Mouse (Mus musculus) splenic B cell, adult 2 months (primary cell): ENCODE data around the gene Ppp6r2.

Experiments used
- DNase-seq: peaks from one replicate; pipeline ENCODE4 v3.0.0-alpha.2; 2011; ENCODE audit warnings: low read depth, low spot score
- H3K27me3 ChIP-seq: 2 replicates; pipeline ENCODE4 v1.6.1; 2012; ENCODE audit warnings: mild to moderate bottlenecking, low read length, moderate library complexity, mixed read lengths; ENCODE audit not compliant: control insufficient read depth, poor library complexity, insufficient read depth, severe bottlenecking
- H3K36me3 ChIP-seq: 2 replicates; pipeline ENCODE4 v1.6.1; 2012; ENCODE audit warnings: mild to moderate bottlenecking, low read length, moderate library complexity, mixed read lengths; ENCODE audit not compliant: control insufficient read depth, poor library complexity, insufficient read depth, severe bottlenecking

Ppp6r2 gene

GRCm38 (mm10) chr15:89264485-89264884, 53.1 kb downstream of the Ppp6r2 start:
- no peak for DNase-seq
- H3K27me3 ChIP-seq = no peaks in the 10 kb centered on the region
- H3K36me3 ChIP-seq = peaks cover 6% of the 10 kb centered on the region

- Histone ChIP-seq H3K36me3 (peaks cover 2% of the 10 kb centered on the region; the same call in 1 of the 2 replicates), H3K27me3 (no peaks in the 10 kb centered on the region)
- DNase-seq = no peak
Observed at GRCm38 (mm10) chr15:89275497-89275896, 64.1 kb downstream of the Ppp6r2 start.

GRCm38 (mm10) chr15:89277366-89277765, 66.0 kb downstream of the Ppp6r2 start:
- peaks cover 3% of the 10 kb centered on the region; the same call in 1 of the 2 replicates for H3K36me3 ChIP-seq
- no peaks in the 10 kb centered on the region for H3K27me3 ChIP-seq
- DNase-seq = no peak

- no peak for DNase-seq
- Histone ChIP-seq H3K27me3 (no peaks in the 10 kb centered on the region), H3K36me3 (peaks cover 5% of the 10 kb centered on the region; the same call in 1 of the 2 replicates)
Observed at GRCm38 (mm10) chr15:89282546-89282945, 71.2 kb downstream of the Ppp6r2 start.

GRCm38 (mm10) chr15:89284094-89284493, 72.7 kb downstream of the Ppp6r2 start:
- H3K27me3 ChIP-seq = no peaks in the 10 kb centered on the region
- no peak for DNase-seq

GRCm38 (mm10) chr15:89285004-89285403, 73.7 kb downstream of the Ppp6r2 start:
- Histone ChIP-seq H3K36me3 (peaks cover 11% of the 10 kb centered on the region; the same call in 1 of the 2 replicates), H3K27me3 (no peaks in the 10 kb centered on the region)
- no peak for DNase-seq

More at GRCm38 (mm10) chr15:89284094-89284493, 72.7 kb downstream of the Ppp6r2 start:
- peaks cover 7% of the 10 kb centered on the region; the same call in 1 of the 2 replicates for H3K36me3 ChIP-seq

- DNase-seq = no peak
- peaks cover 11% of the 10 kb centered on the region; the same call in 1 of the 2 replicates for H3K36me3 ChIP-seq
- H3K27me3 ChIP-seq = no peaks in the 10 kb centered on the region
Observed at GRCm38 (mm10) chr15:89285478-89285877, 74.1 kb downstream of the Ppp6r2 start.

GRCm38 (mm10) chr15:89286114-89286513, 74.8 kb downstream of the Ppp6r2 start:
- H3K36me3 ChIP-seq = peaks cover 10% of the 10 kb centered on the region; the same call in 1 of the 2 replicates
- no peaks in the 10 kb centered on the region for H3K27me3 ChIP-seq
- DNase-seq = no peak

- no peak for DNase-seq
- H3K36me3 ChIP-seq = peaks cover 10% of the 10 kb centered on the region; the same call in 1 of the 2 replicates
- H3K27me3 ChIP-seq = no peaks in the 10 kb centered on the region
Observed at GRCm38 (mm10) chr15:89286582-89286981, 75.2 kb downstream of the Ppp6r2 start.

GRCm38 (mm10) chr15:89288227-89288767, 76.9 kb downstream of the Ppp6r2 start:
- DNase-seq = no peak
- H3K27me3 ChIP-seq = no peaks in the 10 kb centered on the region
- H3K36me3 ChIP-seq = peaks cover 10% of the 10 kb centered on the region; the same call in 1 of the 2 replicates

GRCm38 (mm10) chr15:89289455-89289854, 78.1 kb downstream of the Ppp6r2 start:
- Histone ChIP-seq H3K36me3 (peaks cover 6% of the 10 kb centered on the region; the same call in 1 of the 2 replicates), H3K27me3 (no peaks in the 10 kb centered on the region)
- no peak for DNase-seq

- no peak for DNase-seq
Observed at GRCm38 (mm10) chr15:89291521-89291920, 80.2 kb downstream of the Ppp6r2 start.

GRCm38 (mm10) chr15:89292795-89293194, 81.4 kb downstream of the Ppp6r2 start:
- no peaks in the 10 kb centered on the region for H3K27me3 ChIP-seq
- peaks cover 6% of the 10 kb centered on the region for H3K36me3 ChIP-seq
- DNase-seq = no peak

More at GRCm38 (mm10) chr15:89291521-89291920, 80.2 kb downstream of the Ppp6r2 start:
- Histone ChIP-seq H3K27me3 (no peaks in the 10 kb centered on the region), H3K36me3 (peaks cover 6% of the 10 kb centered on the region)

GRCm38 (mm10) chr15:89293778-89294177, 82.4 kb downstream of the Ppp6r2 start:
- Histone ChIP-seq H3K27me3 (no peaks in the 10 kb centered on the region), H3K36me3 (peaks cover 6% of the 10 kb centered on the region)
- DNase-seq = no peak

GRCm38 (mm10) chr15:89295580-89296165, 84.3 kb downstream of the Ppp6r2 start:
- Histone ChIP-seq H3K27me3 (no peaks in the 10 kb centered on the region), H3K36me3 (no peaks in the 10 kb centered on the region; the same call in none of the 2 replicates)
- DNase-seq = no peak
